Mouse (Mus musculus) small intestine, adult 2 months (tissue): Measurements from ENCODE around the gene Armcx4.
"Not testable (repeated sequence)": the region's sequence is repeated elsewhere in the genome, so short reads cannot be mapped to it uniquely, and the experiment has no call there.

Experiments
- CTCF ChIP-seq: fragments of 200-500 bp; IDR thresholded peaks from 2 replicates; pipeline ENCODE4 v1.5.1; 2012; ENCODE audit warnings: low read depth, mild to moderate bottlenecking, control low read depth, inconsistent platforms, low read length, moderate library complexity, mixed read lengths; ENCODE audit not compliant: insufficient replicate concordance, insufficient read length; ENCODE audit errors: extremely low read depth
- POLR2A ChIP-seq: fragments of 200-500 bp; IDR thresholded peaks from 2 replicates; pipeline ENCODE4 v1.6.1; 2012; ENCODE audit warnings: low read depth, mild to moderate bottlenecking, control low read depth, inconsistent platforms, low read length, moderate library complexity

GRCm38 (mm10) chrX:134723762-134724161 lies 37.4 kb downstream of the Armcx4 start:
- TF ChIP-seq POLR2A, CTCF: not testable (repeated sequence)
